Mouse (Mus musculus) hematopoietic multipotent progenitor cell, adult 10-12 weeks (in vitro differentiated cells): ENCODE measurements around the gene Prpf6. TPM values are rescaled to one million over a fixed set of nuclear protein-coding genes. Genes with fewer than 3 reads are reported as not detected.

Experiments
- polyA plus RNA-seq: library from polyadenylated mRNA; stranded (reverse); fragments of >175 nt; gene quantifications from 2 replicates; pipeline ENCODE4 v1.2.3, GENCODE M21; 2012; ENCODE audit warnings: low replicate concordance

Prpf6 gene
- 12.0 and 21.1 TPM in 2 replicates for polyA plus RNA-seq

GRCm38 (mm10) chr2:181591528-181592085 lies at the start of gene Prpf6:
Prpf6 (plus strand) TSS chr2:181591868.

GRCm38 (mm10) chr2:181584411-181584942 lies 7.2 kb upstream of the Prpf6 start, which contains the start of gene Uckl1:
Uckl1 (minus strand) TSS chr2:181584892.

DNA sequence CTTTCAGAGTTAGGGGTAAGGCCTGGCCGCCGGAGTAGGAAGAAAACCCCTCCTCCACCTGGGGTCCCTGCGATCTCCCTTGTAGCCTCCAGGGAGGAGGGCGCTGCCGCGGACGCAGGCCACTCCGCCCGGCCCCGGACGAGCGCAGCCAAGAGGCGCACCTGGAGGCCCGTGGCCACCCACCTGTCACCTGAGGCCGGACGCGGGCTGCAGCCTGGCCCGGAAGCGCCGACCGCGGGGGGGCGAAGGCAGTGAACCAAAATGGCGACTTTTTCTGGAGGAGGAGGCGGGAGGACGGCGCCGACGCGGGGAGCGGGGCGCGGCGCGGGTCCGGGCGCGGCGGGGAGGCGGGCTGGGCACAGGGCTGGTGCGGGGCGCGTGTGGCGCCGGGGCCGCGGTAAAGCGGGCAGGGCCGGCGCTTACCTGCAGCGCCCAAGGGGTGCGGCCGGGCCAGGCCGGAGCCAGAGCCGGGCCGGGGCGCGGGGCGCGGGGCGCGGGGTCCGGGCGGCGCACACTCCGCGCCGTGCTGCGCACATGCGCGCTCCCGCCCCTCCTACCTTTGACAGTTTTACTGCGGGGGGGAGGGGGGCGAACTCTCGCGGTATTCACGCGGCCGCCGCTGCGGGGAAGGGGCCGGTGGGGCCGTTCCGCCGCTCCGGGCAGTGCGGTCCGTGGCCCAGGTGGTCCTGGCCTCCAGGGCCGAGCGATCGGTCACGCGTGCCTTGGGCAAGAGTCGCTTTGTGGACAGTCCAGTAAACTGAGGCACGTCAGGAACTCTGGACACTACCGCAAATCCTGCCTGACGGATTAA lies 768 bp downstream of the Prpf6 start, which contains the start of gene Zfp512b:
Gene Zfp512b (minus strand): TSS at position 573 of the 811 bp plus-strand sequence.

DNA sequence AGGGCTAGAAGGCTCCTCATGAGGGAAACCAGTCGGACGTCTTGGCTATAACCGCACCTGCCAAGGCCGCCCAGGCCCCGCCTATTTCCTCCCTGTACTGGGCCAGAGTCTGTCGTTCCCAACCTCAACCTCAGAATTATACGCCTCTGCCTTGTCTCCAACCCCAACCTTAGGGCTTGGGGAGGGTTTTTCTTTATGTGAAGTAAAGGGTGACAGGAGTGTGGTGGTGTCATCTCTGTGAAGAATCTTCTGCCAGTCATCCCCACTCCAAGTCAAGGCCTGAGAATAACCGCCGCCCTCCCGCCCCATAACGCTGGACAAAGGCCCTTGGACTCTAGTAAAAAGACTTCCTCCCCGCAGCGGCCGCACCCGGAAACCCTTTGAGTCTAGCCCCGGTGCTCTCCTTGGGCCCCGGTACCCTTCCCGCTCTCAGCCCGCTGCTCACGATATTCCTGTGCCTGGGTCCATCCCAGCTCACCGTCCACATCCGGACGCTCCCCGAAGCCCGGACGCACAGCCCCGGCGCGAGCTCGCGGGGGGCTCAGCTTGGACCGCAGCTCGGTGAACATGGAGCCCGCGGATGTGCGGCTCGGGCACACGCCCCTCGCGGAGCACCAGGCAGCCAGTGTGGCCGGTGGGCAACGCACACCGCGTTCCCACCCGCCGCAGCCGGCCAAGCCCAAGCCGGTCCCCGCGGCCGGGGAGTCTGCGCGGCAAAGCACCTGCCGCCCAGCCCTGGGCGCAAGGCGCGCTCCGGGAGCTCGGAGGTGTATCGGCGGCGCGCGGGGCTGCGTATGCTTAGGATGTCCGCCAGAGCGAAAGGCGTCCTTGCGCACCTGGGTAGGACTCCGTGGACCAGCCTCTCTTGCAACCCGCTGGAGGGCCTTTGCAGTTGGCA lies 7.0 kb downstream of the Prpf6 start, which contains the start of gene Samd10:
Gene Samd10 (minus strand): TSS at position 759 of the 898 bp plus-strand sequence.

DNA sequence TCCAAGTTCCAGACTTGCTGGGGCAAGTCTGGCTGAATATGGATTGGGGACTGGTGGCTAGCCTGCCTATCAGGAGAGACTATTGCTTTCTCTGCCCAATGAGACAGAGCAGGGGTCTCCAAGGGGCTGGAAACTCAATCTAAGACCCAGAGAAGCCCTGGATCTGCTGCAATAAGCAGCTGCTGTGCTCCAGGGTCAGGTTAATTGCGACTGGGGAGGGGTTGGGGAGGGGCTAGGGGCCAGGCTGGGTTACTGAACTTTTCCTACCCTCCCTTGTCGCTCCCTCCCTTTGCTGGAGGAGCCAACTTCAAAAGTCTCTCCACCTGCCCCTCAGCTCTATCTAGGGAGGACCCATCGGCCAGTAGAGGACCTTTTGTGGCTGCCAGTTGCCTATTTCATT lies 65.1 kb downstream of the Prpf6 start, which contains the start of gene Gm29797:
Gene Gm29797 (plus strand): TSS at position 301 of the 400 bp plus-strand sequence.

GRCm38 (mm10) chr2:181671326-181671725 lies 79.7 kb downstream of the Prpf6 start, which contains the start of gene Sox18:
Sox18 (minus strand) TSS chr2:181671640.

DNA sequence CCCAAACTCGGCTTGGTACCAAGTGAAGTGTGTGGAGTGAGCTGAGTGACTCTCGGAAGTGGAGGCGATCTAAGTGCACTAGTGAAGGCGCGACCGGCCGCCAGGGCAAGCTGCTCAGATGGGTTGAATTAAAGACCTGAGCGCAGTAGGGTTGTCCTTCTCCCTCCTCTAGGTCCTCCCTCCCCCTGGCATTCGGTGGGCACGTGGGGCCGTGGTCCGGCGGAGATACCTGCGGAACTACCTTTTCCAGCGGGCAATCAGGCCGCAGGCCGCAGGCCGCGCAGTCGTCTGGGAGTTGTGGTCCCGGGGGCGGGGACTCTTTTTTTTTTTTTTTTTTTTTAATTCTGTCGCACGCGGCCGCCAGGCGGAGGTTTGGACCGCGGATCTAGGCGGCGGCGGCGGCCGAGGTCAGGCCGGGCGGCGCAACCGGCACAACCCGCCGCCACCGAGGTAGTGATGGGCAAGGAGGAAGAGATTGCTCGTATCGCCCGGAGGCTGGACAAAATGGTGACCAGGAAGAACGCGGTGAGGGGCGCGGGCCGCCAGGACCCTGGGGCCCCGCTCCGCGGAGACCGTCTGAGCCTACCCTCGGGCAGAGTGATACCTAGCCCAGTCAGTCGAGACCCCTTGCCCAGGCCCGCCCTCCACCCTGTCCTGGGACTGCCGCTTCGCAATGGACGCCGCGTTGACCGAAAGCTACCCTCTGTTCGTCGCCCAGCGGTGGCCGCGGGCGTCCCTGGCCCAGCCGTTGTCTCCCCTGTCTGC lies 88.5 kb downstream of the Prpf6 start, which contains the start of gene Tcea2:
Gene Tcea2 (plus strand): TSS at position 360 of the 765 bp plus-strand sequence.

GRCm38 (mm10) chr2:181693339-181694280 lies 101.9 kb downstream of the Prpf6 start, which contains the start of gene Rgs19:
Rgs19 (minus strand) TSS chr2:181693977.

GRCm38 (mm10) chr2:181698241-181698640 lies 106.6 kb downstream of the Prpf6 start, which contains the start of gene Lkaaear1:
Lkaaear1 (minus strand) TSS chr2:181698442.

Other genes starting within 250 kb of the Prpf6 start
- gene Zgpat, start 226.9 kb upstream of the Prpf6 start, polyA plus RNA-seq = 46.2 and 56.1 TPM in 2 replicates
- 22.8 and 30.5 TPM in 2 replicates for gene Arfrp1, start 226.5 kb upstream of the Prpf6 start, polyA plus RNA-seq
- gene Lime1, start 211.8 kb upstream of the Prpf6 start, polyA plus RNA-seq = 123 and 175 TPM in 2 replicates
- 2.7 TPM in 2 replicates for gene Zbtb46, start 132.4 kb upstream of the Prpf6 start, polyA plus RNA-seq
- gene Abhd16b, start 98.7 kb upstream of the Prpf6 start, polyA plus RNA-seq = 0.08 and 0.12 TPM in 2 replicates
- 4.3 and 46.6 TPM in 2 replicates for gene Tpd52l2, start 94.7 kb upstream of the Prpf6 start, polyA plus RNA-seq
- gene Dnajc5, start 71.4 kb upstream of the Prpf6 start, polyA plus RNA-seq = 38.7 and 70.5 TPM in 2 replicates
- gene Uckl1, start 7.0 kb upstream of the Prpf6 start, polyA plus RNA-seq = 93.4 and 215 TPM in 2 replicates
- gene Zfp512b, start 935 bp downstream of the Prpf6 start, polyA plus RNA-seq = 84.7 and 206 TPM in 2 replicates
- gene Samd10, start 7.3 kb downstream of the Prpf6 start, polyA plus RNA-seq = 17.3 and 21.9 TPM in 2 replicates
- not detected in 2 replicates for gene Gm29797, start 65.2 kb downstream of the Prpf6 start, polyA plus RNA-seq
- gene Sox18, start 79.8 kb downstream of the Prpf6 start, polyA plus RNA-seq = 2.2 and 9.7 TPM in 2 replicates
- 10.6 and 34.3 TPM in 2 replicates for gene Tcea2, start 88.4 kb downstream of the Prpf6 start, polyA plus RNA-seq
- 174 and 368 TPM in 2 replicates for gene Rgs19, start 102.1 kb downstream of the Prpf6 start, polyA plus RNA-seq
- gene Lkaaear1, start 106.6 kb downstream of the Prpf6 start, polyA plus RNA-seq = not detected in 2 replicates
- 0.05 TPM in 1 of 2 replicates, not detected in the other for gene Oprl1, start 123.1 kb downstream of the Prpf6 start, polyA plus RNA-seq
- not detected in 2 replicates for gene Myt1, start 171.5 kb downstream of the Prpf6 start, polyA plus RNA-seq
- gene Pcmtd2, start 246.0 kb downstream of the Prpf6 start, polyA plus RNA-seq = 3.2 and 40.7 TPM in 2 replicates